Mouse (Mus musculus) liver, postnatal 0 days (tissue): ENCODE data around the gene Themis2.

Source experiments
- CTCF ChIP-seq: sonication (generic); IDR thresholded peaks from 2 replicates; pipeline ENCODE4 v1.5.1; 2016; ENCODE audit warnings: antibody characterized with exemption, low read depth
- EP300 ChIP-seq: IDR thresholded peaks from 2 replicates; pipeline ENCODE4 v1.6.1; 2016; ENCODE audit warnings: antibody characterized with exemption, low read depth, mild to moderate bottlenecking

DNA sequence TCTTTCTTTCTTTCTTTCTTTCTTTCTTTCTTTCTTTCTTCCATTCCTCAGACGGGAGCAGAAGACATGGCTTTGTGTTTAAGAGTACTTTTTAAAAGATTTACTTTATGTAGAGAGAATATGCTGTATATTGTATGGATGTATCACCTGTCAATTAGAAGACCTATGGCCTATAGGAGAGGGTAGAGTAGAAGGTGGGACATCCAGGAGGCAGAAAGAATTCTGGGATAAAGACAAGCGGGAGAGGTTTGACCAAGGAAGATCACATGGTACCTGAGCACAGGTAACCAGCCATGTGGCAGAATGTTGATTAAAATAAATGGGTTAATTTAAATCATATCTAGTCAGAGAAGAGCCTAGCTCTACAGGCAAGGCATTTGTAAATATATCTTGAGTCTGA is 61.4 kb downstream of the Themis2 start:
- no peak for TF ChIP-seq CTCF
- no peak for TF ChIP-seq EP300
